Mouse (Mus musculus) embryonic fibroblast, embryonic 13.5 days (primary cell): ENCODE results near the gene Hs3st3b1. TPM values are rescaled to one million over a fixed set of nuclear protein-coding genes. Genes with fewer than 3 reads are reported as not detected.

ENCODE experiments used
- H3K27ac ChIP-seq: 2 replicates; pipeline ENCODE4 v1.5.1; 2012; ENCODE audit warnings: low read length, control low read depth, inconsistent platforms; ENCODE audit not compliant: insufficient read depth
- H3K4me1 ChIP-seq: 2 replicates; pipeline ENCODE4 v1.6.1; 2011; ENCODE audit warnings: low read length; ENCODE audit not compliant: control insufficient read depth, insufficient read depth
- H3K4me3 ChIP-seq: 2 replicates; pipeline ENCODE4 v1.5.1; 2011; ENCODE audit warnings: mild to moderate bottlenecking, control low read depth, low read length; ENCODE audit not compliant: insufficient read depth
- CTCF ChIP-seq: IDR thresholded peaks from 2 replicates; pipeline ENCODE4 v1.5.1; 2011; ENCODE audit warnings: mild to moderate bottlenecking, control low read depth, low read length, moderate library complexity, borderline replicate concordance; ENCODE audit not compliant: insufficient read depth
- POLR2A ChIP-seq: IDR thresholded peaks from 2 replicates; pipeline ENCODE4 v1.6.1; 2011; ENCODE audit warnings: low read depth, mild to moderate bottlenecking, control low read depth, low read length, moderate library complexity
- polyA plus RNA-seq: library from polyadenylated mRNA; stranded (reverse); fragments of >200 nt; gene quantifications from 2 replicates; pipeline ENCODE4 v1.2.4, GENCODE M21; 2011; ENCODE audit warnings: low read depth; ENCODE audit not compliant: missing spikeins, insufficient read length

Gene Hs3st3b1
- polyA plus RNA-seq, 1 experiment = 7.0 TPM

DNA sequence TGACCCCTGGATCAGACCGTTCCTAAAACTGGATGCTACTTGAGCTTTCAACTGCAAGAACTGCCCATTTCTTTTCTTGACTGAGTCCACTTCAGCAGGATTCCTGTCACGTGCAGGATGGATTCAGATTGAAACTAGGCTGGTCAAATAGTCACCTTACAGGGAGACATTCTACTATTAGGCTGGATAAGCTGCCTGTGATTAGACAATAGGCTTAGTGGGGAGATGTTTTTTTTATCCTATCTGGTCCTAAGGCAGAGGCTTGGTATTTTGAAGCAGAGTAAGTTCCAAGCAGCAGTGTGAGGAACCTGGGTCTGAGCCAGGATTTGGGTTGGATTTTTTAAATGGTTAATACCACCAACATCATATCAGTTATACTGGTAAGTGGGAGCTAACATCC lies 31.8 kb upstream of the Hs3st3b1 start:
- Histone ChIP-seq H3K27ac (no peak overlapping the region), H3K4me3 (no peak overlapping the region), H3K4me1 (no peaks in the 10 kb centered on the region)
- TF ChIP-seq CTCF (no peak), POLR2A (no peak)

DNA sequence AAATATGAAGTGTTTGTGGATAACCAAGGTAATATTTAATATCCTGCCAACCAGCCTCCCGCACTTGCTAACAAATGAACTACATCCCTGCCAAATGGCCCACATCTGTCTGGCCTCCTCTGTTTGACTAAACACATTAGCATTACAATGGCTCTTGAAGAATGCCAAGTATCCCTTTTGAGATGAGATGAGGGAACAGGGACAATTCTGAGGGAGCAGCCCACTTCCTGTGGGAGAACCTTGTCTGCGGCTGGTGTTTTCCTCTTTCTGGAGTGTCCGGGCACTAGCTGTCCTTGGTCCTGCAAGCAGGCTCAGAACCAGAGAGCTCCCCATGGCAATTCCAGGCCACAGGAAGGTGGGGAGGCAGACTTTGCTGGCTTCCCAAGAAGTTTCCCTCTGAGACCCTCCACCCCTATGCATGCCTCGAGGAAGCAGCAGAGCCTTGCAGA lies 30.7 kb upstream of the Hs3st3b1 start:
- H3K4me1 ChIP-seq = no peaks in the 10 kb centered on the region
- H3K4me3 ChIP-seq = no peak overlapping the region
- no peak for TF ChIP-seq CTCF
- TF ChIP-seq POLR2A = no peak
- no peak overlapping the region for H3K27ac ChIP-seq

DNA sequence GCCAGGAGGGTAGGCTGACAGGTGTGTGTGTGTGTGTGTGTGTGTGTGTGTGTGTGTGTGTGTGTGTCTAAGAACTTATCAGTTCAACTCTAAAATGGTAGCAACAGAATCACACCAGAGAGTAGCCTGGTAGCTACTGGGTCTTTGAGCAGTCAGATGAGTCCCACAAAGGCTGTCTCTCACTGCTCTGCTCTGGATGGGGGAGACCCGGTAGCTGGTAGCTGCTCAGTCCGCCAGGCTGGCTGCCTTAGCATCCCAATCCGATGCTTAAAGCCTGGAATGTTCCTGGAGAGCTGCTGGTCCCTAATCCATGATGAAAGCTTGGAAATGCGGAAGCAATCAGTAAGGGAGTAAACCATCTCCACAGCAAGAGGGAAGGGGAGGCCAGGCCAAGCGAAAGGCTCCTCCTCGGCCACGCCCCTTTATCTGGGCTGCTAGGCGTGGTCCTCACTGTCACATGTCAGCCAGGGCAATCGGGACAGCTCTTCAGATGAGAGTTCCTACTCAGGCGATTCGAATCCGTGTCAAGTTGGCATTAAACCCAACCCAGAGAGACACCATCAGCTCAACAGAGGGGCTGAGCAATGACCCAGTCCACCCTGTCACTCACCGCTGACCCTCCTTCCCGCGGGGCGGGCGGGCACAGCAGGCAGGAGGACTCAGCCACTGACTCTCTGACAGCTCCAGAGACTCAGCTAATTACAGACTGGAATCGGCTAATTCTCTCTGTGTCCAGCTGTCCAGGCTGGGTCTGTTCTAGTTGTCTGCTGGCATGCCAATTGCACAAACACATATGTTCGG lies 29.9 kb upstream of the Hs3st3b1 start:
- TF ChIP-seq CTCF = no peak
- TF ChIP-seq POLR2A = 0 out of 2 replicates have a peak, but pooled peaks have one; percentile 6
- 0 out of 2 replicates have a peak, but pooled peaks cover 1% of the 10 kb centered on the region for H3K4me1 ChIP-seq
- no peak overlapping the region for H3K4me3 ChIP-seq
- no peak overlapping the region for H3K27ac ChIP-seq

DNA sequence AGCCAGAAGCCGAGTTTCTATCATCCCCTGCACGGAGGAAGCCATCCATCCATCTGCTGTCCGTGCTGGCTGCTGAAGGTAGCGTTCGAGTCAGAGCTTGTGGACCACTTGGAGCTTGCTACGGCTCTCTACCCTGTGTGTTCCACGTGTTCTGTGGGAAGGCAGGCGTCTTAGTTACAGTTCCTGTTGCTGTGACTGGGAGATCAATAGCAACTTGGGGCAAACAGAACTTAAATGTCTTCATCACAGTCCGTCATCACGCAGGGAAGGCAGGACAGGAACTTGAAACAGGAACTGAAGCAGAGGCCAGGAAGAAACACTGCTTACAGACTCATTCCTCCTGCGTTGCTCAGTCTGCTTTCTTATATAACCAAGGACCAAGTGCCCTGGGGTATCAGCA lies 26.3 kb upstream of the Hs3st3b1 start:
- Histone ChIP-seq H3K4me3 (no peak overlapping the region), H3K4me1 (0 out of 2 replicates have a peak, but pooled peaks cover 2% of the 10 kb centered on the region), H3K27ac (no peak overlapping the region)
- no peak for TF ChIP-seq POLR2A
- TF ChIP-seq CTCF = no peak

DNA sequence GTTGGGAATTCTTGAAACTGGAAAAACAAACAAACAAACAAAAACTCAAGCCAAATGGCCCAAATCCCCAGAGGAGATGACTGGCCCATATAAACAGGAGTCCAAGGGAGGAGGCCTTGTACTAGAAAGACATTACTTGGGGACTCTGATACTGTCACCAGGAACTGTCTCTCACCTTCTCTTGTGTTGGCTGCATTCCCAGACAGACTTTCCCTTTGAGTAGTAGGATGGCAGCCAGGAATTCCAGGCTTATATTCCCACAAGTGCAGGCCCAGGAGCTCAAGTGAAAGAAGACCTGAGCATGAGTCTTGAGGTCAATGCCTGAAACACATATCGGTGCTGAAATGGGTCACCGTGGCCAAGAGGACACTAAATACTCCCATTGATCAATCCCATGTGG lies 24.9 kb upstream of the Hs3st3b1 start:
- H3K4me1 ChIP-seq = 0 out of 2 replicates have a peak, but pooled peaks cover 2% of the 10 kb centered on the region
- no peak for TF ChIP-seq CTCF
- no peak for TF ChIP-seq POLR2A
- no peak overlapping the region for H3K4me3 ChIP-seq
- no peak overlapping the region for H3K27ac ChIP-seq

DNA sequence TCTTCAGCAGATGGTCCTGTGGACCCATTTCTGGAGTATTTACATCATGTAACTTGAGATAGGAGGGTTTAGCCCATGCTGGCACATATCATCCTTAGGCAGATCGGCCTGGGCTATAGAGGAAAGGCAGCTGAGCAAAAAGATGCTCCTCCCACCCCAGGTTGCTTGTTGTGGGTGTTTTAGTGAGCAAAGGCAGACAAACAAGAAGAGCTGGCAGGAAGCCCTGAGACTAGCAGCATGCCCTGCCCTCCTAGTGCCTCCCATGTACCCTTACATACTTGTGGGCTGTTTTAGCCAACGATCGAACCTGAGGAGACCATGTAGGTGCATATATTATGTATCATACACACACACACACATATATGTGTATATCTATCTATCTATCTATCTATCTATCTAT lies 21.9 kb upstream of the Hs3st3b1 start:
- Histone ChIP-seq H3K4me3 (no peak overlapping the region), H3K27ac (no peak overlapping the region), H3K4me1 (0 out of 2 replicates have a peak, but pooled peaks cover 2% of the 10 kb centered on the region)
- TF ChIP-seq CTCF (no peak), POLR2A (no peak)

DNA sequence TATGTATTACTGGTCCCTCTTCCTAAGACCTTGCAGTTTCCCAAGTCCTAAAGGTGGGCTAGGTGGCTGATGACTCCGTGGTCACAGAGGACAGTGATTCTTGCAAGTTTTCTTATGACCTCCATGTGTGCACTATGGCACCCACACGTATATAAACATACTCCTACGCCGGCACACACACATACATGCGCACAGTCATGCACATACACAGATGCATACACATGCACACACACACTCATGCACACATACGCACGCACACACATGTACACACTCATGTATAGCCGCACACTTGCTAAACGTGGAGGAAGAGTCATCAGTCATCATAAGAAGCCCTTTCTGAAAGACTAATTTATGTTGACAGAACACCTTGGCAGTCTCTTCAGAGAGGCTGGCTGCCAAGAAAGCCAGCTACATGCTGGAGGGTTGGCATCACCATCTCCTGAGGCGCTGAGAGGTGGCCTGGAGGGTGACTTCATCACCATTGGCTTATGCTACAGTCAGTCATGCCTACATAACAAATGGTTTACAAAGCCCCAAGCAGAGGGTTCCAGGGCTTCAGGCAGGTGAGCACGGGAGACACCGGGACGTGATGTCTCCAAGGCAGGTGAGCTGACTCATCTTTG lies 21.3 kb upstream of the Hs3st3b1 start:
- TF ChIP-seq POLR2A = no peak
- no peak for TF ChIP-seq CTCF
- Histone ChIP-seq H3K4me3 (no peak overlapping the region), H3K27ac (no peak overlapping the region), H3K4me1 (0 out of 2 replicates have a peak, but pooled peaks cover 2% of the 10 kb centered on the region)

DNA sequence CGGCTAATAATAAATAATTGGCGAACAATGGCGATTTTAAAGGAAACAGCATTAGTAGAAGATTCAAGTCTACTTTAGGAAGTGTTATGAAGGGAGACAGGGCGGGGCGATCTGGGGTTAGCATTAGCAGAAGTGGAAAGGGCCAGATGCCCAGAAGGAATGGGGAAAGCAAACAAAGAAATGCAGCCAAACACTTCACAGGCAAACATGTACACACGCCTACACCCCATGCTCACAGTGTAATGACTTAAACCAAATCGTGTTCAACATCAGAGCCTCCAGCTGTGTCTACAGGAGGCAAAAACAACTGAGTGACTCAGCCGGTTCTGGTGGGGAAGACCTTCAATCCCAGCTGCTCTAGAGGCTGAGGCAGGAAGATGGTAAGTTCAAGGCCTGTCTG lies 20.1 kb upstream of the Hs3st3b1 start:
- TF ChIP-seq CTCF = no peak
- H3K27ac ChIP-seq = no peak overlapping the region
- 0 out of 2 replicates have a peak, but pooled peaks cover 2% of the 10 kb centered on the region for H3K4me1 ChIP-seq
- H3K4me3 ChIP-seq = no peak overlapping the region

DNA sequence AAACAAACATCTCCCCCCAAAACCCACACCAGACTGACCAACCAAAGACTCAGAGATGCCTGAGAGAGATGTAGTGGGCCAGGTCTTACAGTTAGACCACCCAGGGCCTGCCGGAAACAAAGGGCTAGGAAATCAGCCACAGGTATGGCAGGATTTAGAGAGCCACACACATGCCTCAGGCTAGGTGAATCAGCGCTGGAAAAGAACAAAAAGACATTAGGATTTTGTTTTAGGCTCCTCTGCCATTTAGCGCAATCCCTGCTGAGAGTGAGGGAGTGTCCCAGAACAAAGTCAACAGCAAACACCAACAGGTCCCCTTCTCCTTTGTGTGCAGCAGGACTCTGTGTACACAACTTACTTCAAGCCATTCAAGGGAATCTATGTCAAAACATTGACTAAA lies 14.6 kb upstream of the Hs3st3b1 start:
- TF ChIP-seq POLR2A (no peak), CTCF (no peak)
- H3K27ac ChIP-seq = no peak overlapping the region
- H3K4me1 ChIP-seq = no peaks in the 10 kb centered on the region
- H3K4me3 ChIP-seq = no peak overlapping the region

DNA sequence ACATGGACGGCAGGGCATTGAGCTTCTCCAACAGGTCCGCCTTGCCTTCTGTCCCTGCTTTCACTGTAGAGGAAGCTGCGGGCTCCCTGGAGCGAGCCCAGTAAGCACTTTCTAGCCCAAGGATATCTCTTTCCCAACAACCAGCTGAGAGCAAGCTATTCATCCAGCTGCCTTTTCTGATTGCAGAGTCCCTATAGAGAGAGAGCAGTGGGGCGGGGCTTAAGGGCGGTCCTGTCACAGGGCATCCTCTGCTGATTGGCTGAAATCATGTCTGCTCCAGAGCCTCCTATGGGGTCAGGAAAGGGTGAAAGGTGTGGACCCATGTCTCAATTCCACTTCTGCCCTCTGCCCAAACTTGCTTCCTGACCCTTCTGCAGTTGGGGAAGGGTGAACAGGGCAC lies 4.8 kb upstream of the Hs3st3b1 start:
- no peaks in the 10 kb centered on the region for H3K4me1 ChIP-seq
- H3K4me3 ChIP-seq = no peak overlapping the region
- TF ChIP-seq POLR2A (no peak), CTCF (no peak)
- no peak overlapping the region for H3K27ac ChIP-seq
